Mouse (Mus musculus): Measurements from ENCODE around the gene Sstr3.

The Sstr3 gene

GRCm38 (mm10) chr15:78530671-78531450 lies 13.6 kb downstream of the Sstr3 start, which contains the start of gene C1qtnf6:
Gene C1qtnf6, minus strand, starts transcription at chr15:78531416.
- peak; percentile 57 for DNase-seq (ENCODE audit: low spot score)

GRCm38 (mm10) chr15:78530141-78530540 lies 14.3 kb downstream of the Sstr3 start:
- no peak for DNase-seq (ENCODE audit: low spot score)

- DNase-seq (ENCODE audit: low spot score): peak; percentile 73
These were observed 15.0 kb downstream of the Sstr3 start for GRCm38 (mm10) chr15:78529428-78529990.

GRCm38 (mm10) chr15:78528726-78529411 lies 15.6 kb downstream of the Sstr3 start:
- DNase-seq (ENCODE audit: low spot score): no peak

- no peak for DNase-seq (ENCODE audit: low spot score)
These were observed 16.5 kb downstream of the Sstr3 start for GRCm38 (mm10) chr15:78527973-78528372.

- DNase-seq (ENCODE audit: low spot score): no peak
These were observed 20.3 kb downstream of the Sstr3 start for GRCm38 (mm10) chr15:78524163-78524562.

GRCm38 (mm10) chr15:78521892-78522291 lies 22.6 kb downstream of the Sstr3 start:
- DNase-seq (ENCODE audit: low spot score): no peak

GRCm38 (mm10) chr15:78521331-78521730 lies 23.2 kb downstream of the Sstr3 start:
- DNase-seq (ENCODE audit: low spot score): no peak

GRCm38 (mm10) chr15:78520112-78520715 lies 24.3 kb downstream of the Sstr3 start:
- no peak for DNase-seq (ENCODE audit: low spot score)

GRCm38 (mm10) chr15:78518221-78518620 lies 26.3 kb downstream of the Sstr3 start:
- DNase-seq (ENCODE audit: low spot score): no peak

- no peak for DNase-seq (ENCODE audit: low spot score)
These were observed 28.7 kb downstream of the Sstr3 start for GRCm38 (mm10) chr15:78515759-78516158.

GRCm38 (mm10) chr15:78514393-78515146 lies 29.9 kb downstream of the Sstr3 start:
- DNase-seq (ENCODE audit: low spot score): peak; percentile 69

- DNase-seq (ENCODE audit: low spot score): no peak
These were observed 31.5 kb downstream of the Sstr3 start for GRCm38 (mm10) chr15:78513019-78513418.

GRCm38 (mm10) chr15:78511951-78512350 lies 32.5 kb downstream of the Sstr3 start:
- no peak for DNase-seq (ENCODE audit: low spot score)

- no peak for DNase-seq (ENCODE audit: low spot score)
These were observed 33.7 kb downstream of the Sstr3 start for GRCm38 (mm10) chr15:78510736-78511135.

GRCm38 (mm10) chr15:78510121-78510576 lies 34.3 kb downstream of the Sstr3 start:
- no peak for DNase-seq (ENCODE audit: low spot score)

GRCm38 (mm10) chr15:78509297-78509899 lies 35.1 kb downstream of the Sstr3 start:
- DNase-seq (ENCODE audit: low spot score): no peak

- DNase-seq (ENCODE audit: low spot score): no peak
These were observed 36.0 kb downstream of the Sstr3 start for GRCm38 (mm10) chr15:78508443-78508842.

GRCm38 (mm10) chr15:78505541-78505940 lies 38.9 kb downstream of the Sstr3 start:
- no peak for DNase-seq (ENCODE audit: low spot score)

GRCm38 (mm10) chr15:78504816-78505215 lies 39.7 kb downstream of the Sstr3 start:
- no peak for DNase-seq (ENCODE audit: low spot score)

GRCm38 (mm10) chr15:78504013-78504412 lies 40.5 kb downstream of the Sstr3 start:
- DNase-seq (ENCODE audit: low spot score): no peak
